Mouse (Mus musculus) kidney, adult 2 months (tissue): Measurements from ENCODE around the gene Fbxo6.

Source experiments
- CTCF ChIP-seq: fragments of 200-500 bp; conservative IDR thresholded peaks from 2 replicates; pipeline ENCODE4 v1.5.1; 2011; ENCODE audit warnings: low read depth, mild to moderate bottlenecking, control low read depth, low read length, moderate library complexity, mixed read lengths; ENCODE audit not compliant: insufficient read depth, insufficient read length
- POLR2A ChIP-seq: fragments of 200-500 bp; IDR thresholded peaks from one replicate; pipeline ENCODE4 v1.6.1; 2011; ENCODE audit warnings: low read depth, low read length, control low read depth

DNA sequence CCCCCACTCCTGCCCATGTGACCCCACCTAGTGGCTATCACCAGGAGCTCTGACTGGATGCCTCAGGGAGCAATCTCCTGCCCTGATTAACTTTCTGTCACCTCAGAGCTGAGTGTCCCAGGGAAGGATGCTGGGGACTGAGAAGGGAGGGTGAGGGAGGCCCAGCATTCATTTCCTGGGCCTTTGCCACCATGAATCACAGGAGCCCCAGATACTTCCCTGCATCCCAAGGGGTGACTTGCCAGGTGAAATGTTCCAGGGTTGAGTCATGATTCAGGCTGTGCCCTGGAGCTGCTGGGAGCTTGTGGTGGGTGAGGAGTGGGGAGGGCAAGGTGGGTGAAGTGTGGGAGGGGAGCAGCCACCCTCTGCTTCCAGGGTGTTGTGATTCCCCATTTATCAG lies 25.8 kb upstream of the Fbxo6 start:
- TF ChIP-seq CTCF (no peak), POLR2A (no peak)
